Mouse (Mus musculus) myocyte (in vitro differentiated cells): Measurements from ENCODE around the gene Ncoa4. TPM values are rescaled to one million over a fixed set of nuclear protein-coding genes. Genes with fewer than 3 reads are reported as not detected.
"Not testable (repeated sequence)": the region's sequence is repeated elsewhere in the genome, so short reads cannot be mapped to it uniquely, and the experiment has no call there.

Experiments
- H3K27me3 ChIP-seq: one replicate; pipeline ENCODE4 v1.6.1; 2011; ENCODE audit not compliant: control insufficient read depth, insufficient read depth, insufficient read length
- H3K36me3 ChIP-seq: one replicate; pipeline ENCODE4 v1.6.1; 2011; ENCODE audit not compliant: control insufficient read depth, insufficient read depth
- H3K4me2 ChIP-seq: one replicate; pipeline ENCODE4 v1.6.1; 2011; ENCODE audit warnings: low read depth, control low read depth
- H3K4me3 ChIP-seq: one replicate; pipeline ENCODE4 v1.5.1; 2011; ENCODE audit warnings: mild to moderate bottlenecking, control low read depth, moderate library complexity
- H3K79me2 ChIP-seq: one replicate; pipeline ENCODE4 v1.6.1; 2011; ENCODE audit not compliant: control insufficient read depth, insufficient read depth
- H3ac ChIP-seq: one replicate; pipeline ENCODE4 v1.6.1; 2011; ENCODE audit not compliant: control insufficient read depth, insufficient read length
- CEBPB ChIP-seq: IDR thresholded peaks from 2 replicates; pipeline ENCODE4 v1.6.1; 2011; ENCODE audit warnings: mild to moderate bottlenecking, moderate library complexity; ENCODE audit not compliant: poor library complexity, insufficient read depth, severe bottlenecking
- E2F4 ChIP-seq: IDR thresholded peaks from one replicate; pipeline ENCODE4 v1.6.1; 2011; ENCODE audit warnings: mild to moderate bottlenecking, control low read depth, moderate library complexity; ENCODE audit not compliant: insufficient read depth
- MAX ChIP-seq: IDR thresholded peaks from one replicate; pipeline ENCODE4 v1.6.1; 2011; ENCODE audit warnings: low read depth, mild to moderate bottlenecking, control low read depth
- MYOD1 ChIP-seq, 3 experiments: IDR thresholded peaks; one replicate each; pipeline ENCODE4 v1.6.1; 2011; ENCODE audit warnings: control low read depth in 2 of 3, low read depth in 2 of 3, mild to moderate bottlenecking in 2 of 3, moderate library complexity in 1 of 3; ENCODE audit not compliant: insufficient read length in 2 of 3, control insufficient read depth in 1 of 3
- MYOG ChIP-seq, 3 experiments: IDR thresholded peaks; one replicate each; pipeline ENCODE4 v1.6.1; 2011; ENCODE audit warnings: control low read depth in 2 of 3, low read depth in 2 of 3, mild to moderate bottlenecking in 2 of 3; ENCODE audit not compliant: insufficient read length in 2 of 3, control insufficient read depth in 1 of 3, insufficient read depth in 1 of 3
- POLR2A ChIP-seq: IDR thresholded peaks from one replicate; pipeline ENCODE4 v1.6.1; 2011; ENCODE audit warnings: low read depth, mild to moderate bottlenecking, control low read depth, moderate library complexity; ENCODE audit not compliant: insufficient read length
- POLR2AphosphoS2 ChIP-seq: IDR thresholded peaks from one replicate; pipeline ENCODE4 v1.6.1; 2011; ENCODE audit warnings: low read depth, control low read depth; ENCODE audit not compliant: insufficient read length
- REST ChIP-seq: IDR thresholded peaks from one replicate; pipeline ENCODE4 v1.6.1; 2011; ENCODE audit warnings: mild to moderate bottlenecking, control low read depth, moderate library complexity; ENCODE audit not compliant: insufficient read depth, insufficient read length
- SRF ChIP-seq: IDR thresholded peaks from one replicate; pipeline ENCODE4 v1.6.1; 2011; ENCODE audit warnings: low read depth; ENCODE audit not compliant: control insufficient read depth, insufficient read length
- TCF12 ChIP-seq: IDR thresholded peaks from one replicate; pipeline ENCODE4 v1.6.1; 2011; ENCODE audit warnings: mild to moderate bottlenecking, control low read depth; ENCODE audit not compliant: poor library complexity, insufficient read depth, severe bottlenecking
- TCF3 ChIP-seq: IDR thresholded peaks from one replicate; pipeline ENCODE4 v1.6.1; 2011; ENCODE audit warnings: low read depth, control low read depth; ENCODE audit not compliant: insufficient read length
- USF1 ChIP-seq: IDR thresholded peaks from one replicate; pipeline ENCODE4 v1.6.1; 2011; ENCODE audit warnings: low read depth, mild to moderate bottlenecking, control low read depth, moderate library complexity
- polyA plus RNA-seq: library from polyadenylated mRNA; unstranded; fragments of >200 nt; fragmentation: generic; extraction: Trizol; gene quantifications from one replicate; pipeline ENCODE4 v1.2.1, GENCODE M21; 2012; ENCODE audit warnings: missing spikeins

Ncoa4 gene
- polyA plus RNA-seq, 1 experiment: 20.2 TPM

DNA sequence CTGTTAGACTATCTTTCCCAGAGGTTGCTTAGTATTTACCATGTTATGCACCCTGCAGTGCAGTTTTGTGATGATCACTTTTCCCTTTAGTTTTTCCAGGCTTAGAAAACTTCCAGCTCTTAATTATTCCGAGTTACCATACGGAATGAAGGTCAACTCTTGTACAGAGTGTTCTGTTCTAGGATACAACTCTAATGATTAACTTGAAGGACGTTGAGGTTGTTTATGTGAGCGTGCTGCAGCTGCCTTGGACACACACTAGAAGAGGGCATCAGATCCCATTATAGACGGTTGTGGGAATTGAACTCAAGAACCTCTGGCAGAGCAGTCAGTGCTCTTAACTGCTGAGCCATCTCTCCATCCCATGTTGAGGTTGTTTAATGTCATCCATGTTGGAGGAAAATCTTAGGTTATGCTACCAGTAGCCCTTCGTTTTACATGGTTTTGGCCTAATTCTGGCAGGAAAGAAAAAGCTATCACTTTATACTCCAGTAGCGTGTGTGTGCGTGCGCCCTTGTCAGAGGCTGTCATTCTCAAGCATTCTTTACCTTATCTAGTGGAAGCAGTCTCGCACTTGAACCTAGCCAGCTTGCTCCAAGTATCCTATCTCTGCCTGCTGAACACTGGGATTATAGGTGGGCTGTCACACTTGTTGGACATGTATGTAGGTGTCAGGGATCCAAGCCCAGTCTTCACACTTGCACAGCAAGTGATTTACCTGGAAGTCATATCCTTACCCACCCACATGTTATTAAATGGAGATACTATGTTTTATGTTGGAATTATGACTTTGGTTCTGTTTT, 19.9 kb downstream of the Ncoa4 start:
- Histone ChIP-seq H3K4me2 (no peak overlapping the region), H3K79me2 (no peaks in the 10 kb centered on the region), H3K27me3 (no peaks in the 10 kb centered on the region), H3K4me3 (no peak overlapping the region), H3ac (no peak overlapping the region), H3K36me3 (peaks cover 57% of the 10 kb centered on the region)
- no peak for TF ChIP-seq POLR2AphosphoS2
- no peak for TF ChIP-seq REST
- TF ChIP-seq SRF: no peak
- TF ChIP-seq E2F4: no peak
- TF ChIP-seq TCF12: no peak
- TF ChIP-seq TCF3: no peak

DNA sequence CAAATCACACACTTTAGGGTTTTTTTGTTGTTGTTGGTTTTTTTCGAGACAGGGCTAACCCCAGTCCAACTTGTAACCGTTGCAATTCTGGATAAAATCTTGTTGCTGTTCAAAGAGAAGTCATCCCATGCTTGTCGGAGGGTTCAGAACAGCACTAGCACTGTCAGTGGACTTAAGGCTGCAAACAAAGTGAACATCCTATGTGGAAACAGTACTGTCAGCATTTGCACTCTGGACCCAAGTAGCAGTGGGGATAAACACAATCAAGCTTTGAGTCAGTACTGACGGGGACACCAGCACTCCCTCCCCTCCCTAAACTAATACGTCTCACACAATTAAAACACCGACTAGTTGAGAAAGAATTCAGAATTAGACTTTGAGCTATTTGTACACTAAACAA, 21.2 kb downstream of the Ncoa4 start:
- H3K27me3 ChIP-seq: no peaks in the 10 kb centered on the region
- peaks cover 60% of the 10 kb centered on the region for H3K36me3 ChIP-seq
- no peak overlapping the region for H3K4me2 ChIP-seq
- no peak overlapping the region for H3ac ChIP-seq
- no peaks in the 10 kb centered on the region for H3K79me2 ChIP-seq
- TF ChIP-seq CEBPB (no peak), MYOG (IDR thresholded peaks at IDR 0.05; ENCODE audit: control insufficient read depth in 1 of 3, insufficient read depth in 1 of 3, insufficient read length in 2 of 3, low read depth in 2 of 3) (no peak), TCF3 (no peak), REST (no peak)
- no peak overlapping the region for H3K4me3 ChIP-seq

DNA sequence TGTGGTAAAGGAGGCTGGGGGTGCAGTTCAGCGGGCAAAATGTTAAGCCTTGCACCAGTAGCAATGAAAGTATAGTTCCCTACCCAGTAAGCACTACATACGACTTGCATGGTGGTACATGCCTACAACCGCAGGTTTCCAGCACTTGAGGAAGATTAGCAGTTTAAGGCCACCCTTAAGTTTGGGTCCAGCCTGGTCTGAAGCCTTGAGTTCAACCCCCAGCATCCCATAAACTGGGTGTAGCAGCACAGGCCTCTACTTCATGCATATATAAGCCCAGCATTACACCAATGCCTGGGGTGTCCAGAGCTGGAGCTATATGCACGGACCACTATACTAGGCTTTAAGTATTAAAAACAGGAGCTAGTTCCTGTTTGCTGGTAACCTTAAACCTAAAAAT, 24.2 kb downstream of the Ncoa4 start:
- no peak overlapping the region for H3ac ChIP-seq
- TF ChIP-seq CEBPB: no peak
- TF ChIP-seq SRF: no peak
- TF ChIP-seq USF1: no peak
- TF ChIP-seq REST: no peak
- no peaks in the 10 kb centered on the region for H3K27me3 ChIP-seq
- H3K36me3 ChIP-seq: peaks cover 83% of the 10 kb centered on the region
- no peaks in the 10 kb centered on the region for H3K79me2 ChIP-seq
- no peak overlapping the region for H3K4me2 ChIP-seq
- no peak overlapping the region for H3K4me3 ChIP-seq

DNA sequence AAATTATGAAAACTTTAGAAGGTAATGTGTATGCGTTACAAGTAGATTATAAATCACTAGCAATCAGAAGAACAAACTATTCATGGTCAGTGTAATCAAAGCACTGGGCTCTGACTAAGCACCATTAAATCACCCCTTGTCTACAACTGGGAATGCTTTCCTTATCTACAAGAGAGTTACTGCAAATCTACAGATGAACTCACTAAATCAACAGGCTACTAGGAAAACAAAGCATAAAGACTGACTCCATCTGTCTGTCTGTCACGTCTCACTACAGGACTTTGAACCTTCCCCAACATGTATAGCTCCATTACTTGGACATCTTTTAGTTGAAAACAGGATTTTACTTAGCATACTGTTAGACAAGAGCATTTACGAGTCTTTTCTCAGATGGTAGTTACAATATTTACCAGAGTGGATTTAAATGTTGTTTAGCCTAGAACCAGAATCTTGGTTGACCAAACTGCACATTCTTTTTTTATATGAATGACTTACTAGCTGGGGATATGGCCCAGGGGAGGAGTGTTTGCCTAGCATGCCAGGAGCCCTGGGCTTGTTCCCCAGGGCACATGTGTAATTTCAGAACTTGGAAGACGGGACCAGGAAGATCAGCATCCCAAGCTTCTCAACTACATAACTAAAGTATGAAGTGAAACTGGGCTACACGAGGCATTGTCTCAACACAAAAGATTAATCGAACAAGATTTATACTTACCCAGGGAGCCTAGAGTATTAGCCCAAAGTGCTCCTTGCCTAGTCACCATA, 31.1 kb downstream of the Ncoa4 start:
- no peak for TF ChIP-seq CEBPB
- no peak for TF ChIP-seq POLR2AphosphoS2
- no peak for TF ChIP-seq MAX
- Histone ChIP-seq H3ac (no peak overlapping the region), H3K36me3 (peaks cover 80% of the 10 kb centered on the region), H3K27me3 (no peaks in the 10 kb centered on the region), H3K4me2 (no peak overlapping the region), H3K79me2 (peaks cover 28% of the 10 kb centered on the region), H3K4me3 (no peak overlapping the region)

DNA sequence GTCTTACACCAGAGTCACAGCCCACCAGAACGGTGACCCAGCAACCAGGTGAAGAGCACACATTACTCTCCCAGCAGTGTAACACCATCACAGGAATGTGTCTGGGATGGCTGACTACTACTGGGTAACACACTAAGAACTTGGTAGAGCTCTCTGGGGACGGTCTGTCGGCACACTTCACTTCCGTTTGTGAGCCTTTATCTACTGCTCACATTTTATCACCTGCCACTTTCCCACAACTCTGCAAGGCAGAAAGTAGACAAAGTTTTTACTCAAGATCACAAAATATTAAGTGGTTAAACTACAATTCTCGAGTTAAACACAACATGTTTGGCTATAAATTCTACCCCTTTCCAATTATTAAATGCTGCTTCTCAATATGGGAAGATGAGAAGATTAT, 32.3 kb downstream of the Ncoa4 start:
- TF ChIP-seq SRF (no peak), MYOD1 (IDR thresholded peaks at IDR 0.05; ENCODE audit: control insufficient read depth in 1 of 3, insufficient read length in 2 of 3, low read depth in 2 of 3) (no peak), REST (no peak), TCF12 (no peak), E2F4 (no peak), CEBPB (no peak), TCF3 (no peak), USF1 (no peak), MAX (no peak), POLR2AphosphoS2 (no peak)
- Histone ChIP-seq H3ac (no peak overlapping the region), H3K27me3 (no peaks in the 10 kb centered on the region), H3K79me2 (peaks cover 34% of the 10 kb centered on the region), H3K36me3 (peaks cover 78% of the 10 kb centered on the region), H3K4me3 (no peak overlapping the region), H3K4me2 (no peak overlapping the region)

DNA sequence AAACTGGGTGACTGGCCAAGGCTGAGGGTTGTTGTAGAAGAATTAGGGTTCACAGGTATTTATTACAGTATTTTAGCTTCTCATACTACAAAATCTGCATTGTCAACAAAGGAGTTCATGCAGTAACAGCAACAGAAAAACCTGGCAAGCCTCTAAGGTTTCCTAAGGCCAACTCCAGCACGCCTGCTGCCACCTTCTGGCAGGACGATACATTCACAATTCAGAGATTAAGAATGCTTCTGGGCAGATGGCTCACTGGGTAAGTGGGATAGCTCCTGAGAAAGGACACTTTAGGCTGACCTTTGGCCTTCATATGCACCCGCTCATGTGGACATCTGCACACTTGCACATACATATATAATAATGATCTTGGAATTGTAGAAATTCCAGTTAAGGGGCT, 32.8 kb downstream of the Ncoa4 start:
- TF ChIP-seq TCF12 (no peak), MYOG (IDR thresholded peaks at IDR 0.05; ENCODE audit: control insufficient read depth in 1 of 3, insufficient read depth in 1 of 3, insufficient read length in 2 of 3, low read depth in 2 of 3) (no peak), CEBPB (no peak), POLR2A (no peak), POLR2AphosphoS2 (no peak), E2F4 (no peak), MAX (no peak), REST (no peak), MYOD1 (IDR thresholded peaks at IDR 0.05; ENCODE audit: control insufficient read depth in 1 of 3, insufficient read length in 2 of 3, low read depth in 2 of 3) (no peak), USF1 (no peak), TCF3 (no peak), SRF (no peak)
- Histone ChIP-seq H3K79me2 (peaks cover 39% of the 10 kb centered on the region), H3K27me3 (no peaks in the 10 kb centered on the region), H3K4me2 (no peak overlapping the region), H3K4me3 (no peak overlapping the region), H3K36me3 (peaks cover 80% of the 10 kb centered on the region), H3ac (no peak overlapping the region)

DNA sequence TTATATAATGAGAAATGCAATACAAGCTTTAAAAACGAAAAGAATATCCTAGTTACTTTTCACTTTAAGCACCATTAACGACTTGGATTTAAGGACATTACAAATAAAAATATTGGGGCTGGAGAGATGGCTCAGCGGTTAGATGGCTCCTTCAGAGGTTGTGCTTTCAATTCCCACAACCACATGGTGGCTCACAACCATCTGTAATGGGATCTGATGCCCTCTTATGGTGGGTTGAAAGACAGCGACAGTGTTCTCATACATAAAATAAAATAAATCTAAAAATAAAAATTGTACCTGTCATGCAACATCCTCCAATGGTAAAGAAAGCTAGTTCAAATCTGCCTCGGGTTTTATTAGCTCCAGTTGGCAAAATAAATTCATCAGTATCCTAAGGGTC, 33.9 kb downstream of the Ncoa4 start:
- not testable (repeated sequence) for H3K4me2 ChIP-seq, H3ac ChIP-seq, H3K4me3 ChIP-seq, H3K27me3 ChIP-seq
- peaks cover 47% of the 10 kb centered on the region for H3K79me2 ChIP-seq
- peaks cover 79% of the 10 kb centered on the region for H3K36me3 ChIP-seq
